Mouse (Mus musculus) midbrain, embryonic 15.5 days (tissue): ENCODE measurements around the gene Rab30. TPM values are rescaled to one million over a fixed set of nuclear protein-coding genes. Genes with fewer than 3 reads are reported as not detected.

ENCODE experiments used
- ATAC-seq: fragments of 200-750 bp; cut with Nextera tagmentation; replicated peaks from 2 replicates; pipeline ENCODE4 v1.8.0; 2017; ENCODE audit warnings: moderate TSS enrichment
- H3K27ac ChIP-seq: fragments of 300-500 bp; sonication (generic); 2 replicates; pipeline ENCODE4 v1.5.1; 2015; ENCODE audit warnings: mild to moderate bottlenecking, inconsistent platforms
- H3K27me3 ChIP-seq: fragments of 300-500 bp; sonication (generic); replicated peaks from 2 replicates; pipeline ENCODE4 v1.6.1; 2015; ENCODE audit warnings: inconsistent platforms
- H3K36me3 ChIP-seq: fragments of 300-500 bp; sonication (generic); replicated peaks from 2 replicates; pipeline ENCODE4 v1.6.1; 2015; ENCODE audit warnings: inconsistent platforms
- H3K4me1 ChIP-seq: fragments of 300-500 bp; sonication (generic); 2 replicates; pipeline ENCODE4 v1.6.1; 2015; ENCODE audit warnings: inconsistent platforms
- H3K4me2 ChIP-seq: fragments of 300-500 bp; sonication (generic); 2 replicates; pipeline ENCODE4 v1.6.1; 2015; ENCODE audit warnings: inconsistent platforms, mild to moderate bottlenecking, moderate library complexity
- H3K4me3 ChIP-seq: fragments of 300-500 bp; sonication (generic); 2 replicates; pipeline ENCODE4 v1.5.1; 2015; ENCODE audit warnings: mild to moderate bottlenecking, inconsistent platforms
- H3K9ac ChIP-seq: fragments of 300-500 bp; sonication (generic); 2 replicates; pipeline ENCODE4 v1.6.1; 2015; ENCODE audit warnings: mild to moderate bottlenecking, inconsistent platforms
- H3K9me3 ChIP-seq: fragments of 300-500 bp; sonication (generic); 2 replicates; pipeline ENCODE4 v1.6.1; 2016; ENCODE audit warnings: inconsistent platforms
- WGBS: fragments of 180-500 bp; shearing (Covaris S2); methylation state at CpG from one replicate; pipeline ENCODE4 v1.1.7; 2015; ENCODE audit warnings: mixed read lengths; 5-methylcytosine and 5-hydroxymethylcytosine counted together
- polyA plus RNA-seq: library from polyadenylated mRNA; unstranded; fragments of >200 nt; fragmentation: Nextera tagmentation; extraction: Ambion mirVana; gene quantifications from 2 replicates; pipeline ENCODE4 v1.2.1, GENCODE M21; 2015

Rab30 gene
- polyA plus RNA-seq, 1 experiment from 2014 or later = 20.3 TPM

DNA sequence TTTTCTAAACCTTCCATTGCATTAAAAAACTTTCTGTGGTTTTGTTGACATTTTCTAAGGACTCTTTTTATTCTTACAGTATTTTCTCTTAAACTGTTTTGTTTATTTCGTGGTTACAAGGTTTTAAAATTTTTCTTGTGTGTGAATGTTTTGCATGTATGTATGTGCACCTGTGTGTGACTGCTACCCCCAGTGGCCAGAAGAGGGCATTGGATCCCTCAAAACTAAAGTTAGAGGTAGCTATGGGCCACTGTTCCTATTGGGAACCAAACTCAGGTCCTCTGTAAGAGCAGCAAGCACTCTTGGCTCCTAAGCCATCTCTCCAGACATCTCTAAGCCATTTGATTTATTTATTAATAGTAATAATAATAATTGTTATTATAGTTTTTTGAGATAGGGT lies 40.0 kb downstream of the Rab30 start:
- H3K4me3 ChIP-seq = no peak overlapping the region
- H3K9me3 ChIP-seq = no peaks in the 10 kb centered on the region
- H3K4me2 ChIP-seq = no peak overlapping the region
- no peak overlapping the region for H3K9ac ChIP-seq
- no peak for ATAC-seq
- no peak overlapping the region for H3K27ac ChIP-seq
- no peaks in the 10 kb centered on the region for H3K36me3 ChIP-seq
- H3K4me1 ChIP-seq = peaks cover 27% of the 10 kb centered on the region
- no peaks in the 10 kb centered on the region for H3K27me3 ChIP-seq
- WGBS = 80% methylated on average over 1 of the region's 1 CpGs

DNA sequence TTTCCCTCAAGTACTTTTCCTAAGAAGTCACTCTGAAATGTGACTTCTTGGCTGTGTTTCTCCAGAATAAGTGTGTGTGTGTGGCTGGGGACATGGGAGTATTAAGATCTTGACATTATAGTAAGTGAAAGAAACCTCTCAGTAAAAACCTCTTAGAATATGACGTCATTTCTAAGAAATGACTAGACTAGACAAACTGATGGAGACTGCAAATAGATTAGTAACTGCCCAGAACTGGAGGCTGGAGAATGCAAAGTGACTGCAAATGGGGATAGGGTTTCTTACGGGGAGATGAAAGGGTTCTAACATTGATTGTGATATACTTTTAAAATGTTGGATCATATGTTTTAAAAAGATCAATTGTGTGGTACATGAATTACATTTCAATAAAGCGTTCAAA lies 40.5 kb downstream of the Rab30 start:
- no peaks in the 10 kb centered on the region for H3K27me3 ChIP-seq
- H3K4me1 ChIP-seq = peaks cover 21% of the 10 kb centered on the region
- H3K4me3 ChIP-seq = no peak overlapping the region
- no peaks in the 10 kb centered on the region for H3K36me3 ChIP-seq
- ATAC-seq = no peak
- no peaks in the 10 kb centered on the region for H3K9me3 ChIP-seq
- WGBS = 88% methylated on average over 3 of the region's 3 CpGs
- no peak overlapping the region for H3K4me2 ChIP-seq
- no peak overlapping the region for H3K9ac ChIP-seq
- no peak overlapping the region for H3K27ac ChIP-seq

DNA sequence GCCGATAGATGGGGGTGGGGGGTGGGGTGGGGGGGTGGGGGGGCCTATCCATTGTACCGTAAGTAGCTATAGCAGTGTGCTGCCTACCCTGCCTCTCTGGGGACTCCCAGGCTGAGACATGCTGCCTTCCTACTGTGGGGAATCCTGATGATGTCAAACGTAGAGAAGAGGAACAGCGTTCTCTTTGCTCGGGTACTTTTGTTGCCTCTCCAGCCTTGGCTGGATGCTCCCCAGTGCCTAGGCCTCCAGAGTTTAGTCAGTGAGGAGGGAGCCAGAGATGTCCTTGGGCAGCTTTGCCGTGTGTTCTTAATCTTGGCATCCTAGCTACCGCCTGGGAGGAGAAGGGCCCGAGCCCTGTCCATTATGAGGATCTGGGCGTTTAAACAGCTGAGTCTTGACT lies 41.1 kb downstream of the Rab30 start:
- no peaks in the 10 kb centered on the region for H3K27me3 ChIP-seq
- WGBS = 66% methylated on average over 9 of the region's 9 CpGs
- no peaks in the 10 kb centered on the region for H3K36me3 ChIP-seq
- no peak overlapping the region for H3K9ac ChIP-seq
- no peak overlapping the region for H3K4me3 ChIP-seq
- no peak for ATAC-seq
- no peak overlapping the region for H3K27ac ChIP-seq
- no peak overlapping the region for H3K4me2 ChIP-seq
- no peaks in the 10 kb centered on the region for H3K9me3 ChIP-seq
- peaks cover 15% of the 10 kb centered on the region for H3K4me1 ChIP-seq

DNA sequence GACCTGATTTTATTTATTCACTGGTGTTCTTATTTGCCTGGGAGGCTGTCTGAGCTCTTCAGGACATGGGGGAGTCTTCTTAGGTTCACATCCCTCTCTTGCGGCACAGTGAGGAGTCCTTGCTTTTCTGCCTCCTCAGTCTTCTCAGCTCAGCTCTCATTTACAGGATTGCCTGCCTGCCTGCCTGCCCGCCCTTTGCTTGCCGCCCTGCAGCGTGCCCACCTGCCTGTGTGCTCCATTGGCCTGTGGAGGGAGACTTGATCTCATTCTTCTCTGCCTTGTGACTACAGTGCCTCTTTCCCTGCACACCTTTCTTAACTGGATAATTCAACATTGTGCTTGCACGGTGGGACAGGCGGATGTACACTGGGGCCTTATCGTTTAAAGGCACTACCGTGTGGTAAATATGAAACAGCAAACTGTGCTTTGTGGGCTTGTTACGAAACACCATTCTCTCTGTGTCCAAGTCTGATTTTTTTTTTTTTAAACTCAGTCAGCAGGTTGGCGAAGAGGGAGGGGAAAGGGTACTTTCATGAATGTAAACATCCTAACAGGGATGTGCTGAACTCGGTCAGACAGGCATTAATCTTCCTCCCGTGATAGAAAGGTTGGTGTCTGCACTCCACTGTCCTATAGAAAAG lies 41.9 kb downstream of the Rab30 start:
- Histone ChIP-seq H3K4me2 (no peak overlapping the region), H3K27ac (0 out of 2 replicates have a peak overlapping the region, but pooled peaks have one; percentile 45), H3K4me1 (peaks cover 8% of the 10 kb centered on the region), H3K27me3 (no peaks in the 10 kb centered on the region), H3K4me3 (no peak overlapping the region), H3K36me3 (no peaks in the 10 kb centered on the region), H3K9me3 (no peaks in the 10 kb centered on the region), H3K9ac (no peak overlapping the region)
- no peak for ATAC-seq
- WGBS = 78% methylated on average over 12 of the region's 12 CpGs

DNA sequence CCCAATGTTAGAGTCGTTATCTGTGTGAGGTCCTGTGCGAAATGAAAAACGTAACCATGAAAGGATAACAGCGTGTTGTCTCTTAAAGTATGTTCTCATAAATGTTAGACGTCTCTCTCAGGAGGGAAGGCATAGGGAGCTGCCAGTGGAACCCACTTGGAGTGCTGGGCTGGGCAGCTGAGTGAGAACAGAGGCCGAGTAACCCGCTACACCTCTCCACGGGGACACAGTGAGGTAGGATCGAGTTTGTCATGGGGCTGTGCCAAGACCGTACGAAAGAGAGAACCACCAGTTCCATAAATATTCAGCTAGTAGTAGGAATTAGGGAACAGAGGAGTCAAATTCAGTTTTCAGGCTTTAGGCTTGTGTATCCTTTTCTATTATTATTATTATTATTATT lies 42.5 kb downstream of the Rab30 start:
- no peak overlapping the region for H3K9ac ChIP-seq
- H3K27ac ChIP-seq = no peak overlapping the region
- H3K4me1 ChIP-seq = peaks cover 4% of the 10 kb centered on the region; the same call in 1 of the 2 replicates
- no peak for ATAC-seq
- H3K27me3 ChIP-seq = no peaks in the 10 kb centered on the region
- no peak overlapping the region for H3K4me3 ChIP-seq
- no peaks in the 10 kb centered on the region for H3K36me3 ChIP-seq
- no peaks in the 10 kb centered on the region for H3K9me3 ChIP-seq
- H3K4me2 ChIP-seq = no peak overlapping the region
- WGBS = 79% methylated on average over 11 of the region's 11 CpGs

DNA sequence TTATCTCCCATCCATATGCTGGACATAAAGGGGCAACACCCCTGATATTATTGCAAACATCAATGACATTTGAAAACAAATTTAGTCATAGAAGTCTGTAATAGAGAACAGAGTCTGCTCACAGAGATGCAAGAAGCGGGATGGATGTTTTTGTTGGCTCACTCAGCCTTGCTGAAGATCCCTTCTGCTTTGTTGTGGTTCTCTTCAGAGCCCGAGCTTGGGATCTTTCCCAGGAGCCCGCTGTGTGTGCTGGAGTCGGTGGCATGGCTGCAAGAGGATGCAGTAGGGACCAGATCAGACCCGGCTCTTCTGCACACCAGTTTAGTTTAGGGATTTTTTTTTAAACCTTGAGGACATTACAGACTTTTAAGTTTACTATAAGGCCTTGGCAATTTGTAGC lies 54.3 kb downstream of the Rab30 start:
- no peak for ATAC-seq
- no peaks in the 10 kb centered on the region for H3K27me3 ChIP-seq
- H3K36me3 ChIP-seq = no peaks in the 10 kb centered on the region
- no peak overlapping the region for H3K4me2 ChIP-seq
- H3K27ac ChIP-seq = no peak overlapping the region
- H3K4me3 ChIP-seq = no peak overlapping the region
- H3K9ac ChIP-seq = no peak overlapping the region
- WGBS = 85% methylated on average over 5 of the region's 5 CpGs
- no peaks in the 10 kb centered on the region for H3K9me3 ChIP-seq
- H3K4me1 ChIP-seq = peaks cover 5% of the 10 kb centered on the region; the same call in 1 of the 2 replicates

DNA sequence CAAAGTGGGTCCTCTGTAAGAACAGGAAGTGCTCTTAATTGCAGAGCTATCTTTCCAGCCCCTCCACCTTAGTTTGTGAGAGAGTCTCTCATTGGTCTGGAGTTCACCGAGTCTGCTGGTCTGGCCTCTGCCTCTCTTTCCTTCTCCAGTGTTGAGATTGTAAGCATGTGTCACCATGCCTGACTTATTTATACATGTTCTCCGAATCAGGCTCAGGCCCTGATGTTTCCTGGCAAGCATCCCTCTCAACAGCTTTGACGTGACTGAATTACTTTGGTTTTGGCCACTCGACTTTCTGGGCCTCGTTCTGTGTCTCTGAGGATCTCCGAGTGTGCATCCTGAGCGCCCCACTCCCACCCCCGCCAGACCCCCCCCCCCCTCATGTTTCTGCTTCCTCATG lies 55.4 kb downstream of the Rab30 start:
- 83% methylated on average over 8 of the region's 8 CpGs for WGBS
- no peaks in the 10 kb centered on the region for H3K27me3 ChIP-seq
- no peak for ATAC-seq
- no peak overlapping the region for H3K4me3 ChIP-seq
- H3K27ac ChIP-seq = no peak overlapping the region
- H3K36me3 ChIP-seq = no peaks in the 10 kb centered on the region
- peaks cover 5% of the 10 kb centered on the region; the same call in 1 of the 2 replicates for H3K4me1 ChIP-seq
- H3K9me3 ChIP-seq = no peaks in the 10 kb centered on the region
- H3K9ac ChIP-seq = no peak overlapping the region
- H3K4me2 ChIP-seq = no peak overlapping the region

DNA sequence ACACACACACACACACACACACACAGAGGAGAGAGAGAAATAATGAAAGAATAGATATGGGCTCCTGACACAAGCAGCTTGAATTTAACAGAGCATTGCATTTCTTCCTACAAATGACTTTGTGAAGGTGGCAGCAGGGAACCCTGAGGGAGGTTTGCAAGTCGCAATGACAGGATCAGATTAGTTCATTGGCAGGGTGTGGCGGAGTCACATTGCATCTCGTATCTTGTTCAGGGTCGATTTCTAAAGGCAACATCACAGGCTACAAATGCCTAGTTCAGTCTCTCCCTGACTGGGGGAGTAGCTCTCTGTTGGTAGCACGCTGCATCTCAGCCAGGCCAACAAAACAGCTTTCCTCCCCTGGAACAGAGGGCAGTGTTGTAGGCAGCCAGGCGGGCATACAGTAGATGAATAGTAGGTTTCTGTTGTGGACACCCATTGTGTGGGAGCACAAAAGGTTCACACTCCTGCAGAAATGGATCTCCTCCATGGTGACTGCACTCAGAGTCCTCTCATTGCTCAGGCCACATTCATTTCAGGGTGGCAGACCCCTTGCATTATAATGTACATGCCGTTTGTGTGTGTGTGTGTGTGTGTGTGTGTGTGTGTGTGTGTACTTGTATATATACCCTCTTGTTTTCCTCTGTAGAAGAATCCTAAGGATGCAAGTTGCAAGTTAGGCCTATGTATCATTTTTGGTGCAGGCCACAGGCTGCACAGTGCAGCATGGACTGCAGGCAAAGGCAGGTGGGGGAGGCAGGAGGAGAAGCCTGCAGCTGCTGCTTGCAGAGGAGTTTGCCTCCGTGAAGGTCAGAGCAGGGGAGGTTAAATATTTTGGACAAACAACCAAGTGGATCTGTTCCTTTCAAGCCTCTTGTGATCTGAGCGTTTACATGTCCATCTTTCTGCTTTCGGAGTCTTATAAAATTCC lies 58.5 kb downstream of the Rab30 start:
- Histone ChIP-seq H3K27me3 (no peaks in the 10 kb centered on the region), H3K4me2 (no peak overlapping the region), H3K36me3 (no peaks in the 10 kb centered on the region), H3K4me1 (peaks cover 5% of the 10 kb centered on the region; the same call in 1 of the 2 replicates), H3K27ac (peak overlapping the region; percentile 33; the same call in 1 of the 2 replicates), H3K9ac (no peak overlapping the region), H3K4me3 (no peak overlapping the region), H3K9me3 (no peaks in the 10 kb centered on the region)
- 54% methylated on average over 10 of the region's 10 CpGs for WGBS
- no peak for ATAC-seq

DNA sequence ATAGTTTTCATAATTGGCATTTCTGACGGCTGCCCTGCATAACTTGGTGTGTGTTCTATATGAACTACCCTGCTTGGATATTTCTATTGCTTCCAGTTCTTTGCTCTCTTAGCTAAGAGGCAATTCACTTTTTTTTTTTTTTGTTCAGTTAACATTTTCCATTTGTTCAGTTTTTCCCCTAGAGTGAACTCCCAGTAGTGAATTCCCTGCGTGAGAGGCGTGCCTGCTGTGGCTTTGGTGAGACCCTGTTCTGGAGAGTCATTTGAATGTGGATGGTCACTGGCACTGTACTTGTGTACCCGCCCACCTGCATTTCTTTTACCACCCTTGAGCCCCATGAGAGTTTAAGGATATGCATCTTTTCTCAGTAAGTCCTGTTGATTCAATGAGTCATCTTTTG lies 60.8 kb downstream of the Rab30 start:
- 83% methylated on average over 4 of the region's 4 CpGs for WGBS
- H3K27me3 ChIP-seq = no peaks in the 10 kb centered on the region
- ATAC-seq = no peak

DNA sequence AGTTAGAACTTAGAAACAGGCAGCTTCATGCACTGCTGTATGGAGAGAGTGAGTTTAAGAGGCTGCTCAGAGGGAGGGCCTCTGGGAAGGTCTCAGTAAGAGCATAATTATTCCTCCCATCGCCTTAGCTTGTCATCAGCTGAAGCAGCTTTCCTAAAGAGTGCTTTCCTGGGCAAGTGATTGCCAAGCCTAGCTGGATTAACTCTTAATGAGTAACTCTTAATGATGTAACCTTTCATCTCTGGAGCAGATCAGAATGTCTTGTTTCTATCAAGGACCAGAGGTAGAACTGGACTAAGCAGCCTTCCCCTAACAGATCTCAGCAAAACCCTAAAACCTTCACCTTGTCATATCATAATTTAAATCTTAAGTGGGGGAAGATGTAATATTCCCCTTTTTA lies 61.8 kb downstream of the Rab30 start:
- Histone ChIP-seq H3K4me3 (no peak overlapping the region), H3K36me3 (no peaks in the 10 kb centered on the region), H3K4me2 (no peak overlapping the region), H3K27me3 (no peaks in the 10 kb centered on the region), H3K9me3 (no peaks in the 10 kb centered on the region), H3K9ac (no peak overlapping the region), H3K4me1 (peaks cover 14% of the 10 kb centered on the region), H3K27ac (no peak overlapping the region)
- no peak for ATAC-seq
- 40% methylated on average over 1 of the region's 1 CpGs for WGBS

More for the DNA sequence above, 60.8 kb downstream of the Rab30 start:
- H3K36me3 ChIP-seq = no peaks in the 10 kb centered on the region
- no peak overlapping the region for H3K27ac ChIP-seq
- H3K4me2 ChIP-seq = no peak overlapping the region
- H3K4me1 ChIP-seq = peaks cover 14% of the 10 kb centered on the region
- no peaks in the 10 kb centered on the region for H3K9me3 ChIP-seq
- no peak overlapping the region for H3K4me3 ChIP-seq
- no peak overlapping the region for H3K9ac ChIP-seq

DNA sequence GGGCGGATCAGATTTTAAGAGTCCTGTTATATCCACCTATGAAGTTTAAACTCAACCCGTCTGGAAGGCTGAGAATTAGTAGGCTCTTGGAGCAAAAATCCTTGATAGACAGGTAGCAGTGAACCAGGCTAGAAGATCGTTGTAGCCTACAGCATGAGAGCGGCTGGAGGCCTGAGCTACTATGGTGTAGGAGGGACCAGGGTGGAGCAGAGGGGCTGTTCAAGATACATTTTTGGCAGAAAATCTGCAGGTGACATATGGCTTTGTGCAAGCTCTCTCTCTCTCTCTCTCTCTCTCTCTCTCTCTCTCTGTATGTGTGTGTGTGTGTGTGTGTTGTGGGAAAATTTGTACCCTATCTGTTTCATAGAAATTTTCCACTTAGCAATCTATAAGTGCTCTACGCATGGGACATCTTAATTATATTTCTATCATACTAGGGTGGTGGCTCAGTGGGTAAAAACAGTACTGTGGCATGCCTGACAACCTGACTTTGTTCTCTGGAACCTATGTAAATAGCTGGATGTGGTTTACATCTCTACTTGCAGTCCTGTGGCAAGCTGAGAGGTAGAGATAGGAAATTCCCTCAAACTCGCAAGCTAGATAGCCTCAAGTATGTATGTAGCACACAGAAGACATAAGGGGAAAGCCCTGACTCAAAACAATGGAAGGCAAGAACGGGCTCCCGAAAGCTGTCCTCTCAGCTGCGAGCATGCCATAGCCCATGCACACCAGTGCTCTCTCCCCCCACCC lies 63.7 kb downstream of the Rab30 start:
- no peak overlapping the region for H3K27ac ChIP-seq
- no peaks in the 10 kb centered on the region for H3K9me3 ChIP-seq
- WGBS = 96% methylated on average over 9 of the region's 9 CpGs
- H3K4me2 ChIP-seq = no peak overlapping the region
- H3K4me1 ChIP-seq = peaks cover 9% of the 10 kb centered on the region
- H3K4me3 ChIP-seq = no peak overlapping the region
- H3K9ac ChIP-seq = no peak overlapping the region
- no peak for ATAC-seq
- no peaks in the 10 kb centered on the region for H3K27me3 ChIP-seq
- no peaks in the 10 kb centered on the region for H3K36me3 ChIP-seq
